Mouse (Mus musculus): ENCODE data around the gene Cic. TPM values are rescaled to one million over a fixed set of nuclear protein-coding genes. Genes with fewer than 3 reads are reported as not detected.

The Cic gene
- total and polyA plus RNA-seq, 2 experiments from 2014 or later, result 31.9 to 145 TPM

- Histone ChIP-seq H3K27me3 (ENCODE audit: insufficient read depth, low read length) (no peaks in the 10 kb centered on the region), H3K9ac (replicated peaks; ENCODE audit: low read length, poor library complexity, severe bottlenecking) (no peak overlapping the region), H3K27ac (ENCODE audit: low read depth, low read length) (no peak overlapping the region), H3K9me3 (ENCODE audit: low read length) (no peaks in the 10 kb centered on the region), H3K4me2 (ENCODE audit: low read depth, low read length, poor library complexity, severe bottlenecking) (no peak overlapping the region), H3K4me1 (ENCODE audit: insufficient read depth, low read length) (peaks cover 10% of the 10 kb centered on the region; the same call in 1 of the 2 replicates), H3K4me3 (ENCODE audit: low read depth, low read length) (no peak overlapping the region), H3K36me3 (ENCODE audit: insufficient read depth, low read length) (peaks cover 50% of the 10 kb centered on the region)
- no peak for TF ChIP-seq CTCF (IDR thresholded peaks at IDR 0.05)
- no peak for ATAC-seq (ENCODE audit: low FRiP score)
- DNase-seq (ENCODE audit: low spot score), result no peak
- 90% methylated on average over 2 of the region's 2 CpGs for WGBS
Observed at GRCm38 (mm10) chr7:25233061-25233460, 34.4 kb upstream of the Cic start.

GRCm38 (mm10) chr7:25235526-25235925 lies 32.0 kb upstream of the Cic start:
- DNase-seq (ENCODE audit: low spot score) (no peak), ATAC-seq (ENCODE audit: low FRiP score) (no peak)
- peaks cover 30% of the 10 kb centered on the region for H3K36me3 ChIP-seq (ENCODE audit: insufficient read depth, low read length)
- H3K9ac ChIP-seq (replicated peaks; ENCODE audit: low read length, poor library complexity, severe bottlenecking), result no peak overlapping the region
- H3K27me3 ChIP-seq (ENCODE audit: insufficient read depth, low read length), result no peaks in the 10 kb centered on the region
- H3K27ac ChIP-seq (ENCODE audit: low read depth, low read length), result no peak overlapping the region
- WGBS, result 93% methylated on average over 5 of the region's 5 CpGs
- no peak overlapping the region for H3K4me3 ChIP-seq (ENCODE audit: low read depth, low read length)
- H3K9me3 ChIP-seq (ENCODE audit: low read length), result no peaks in the 10 kb centered on the region
- TF ChIP-seq CTCF (IDR thresholded peaks at IDR 0.05), result no peak
- peaks cover 10% of the 10 kb centered on the region; the same call in 1 of the 2 replicates for H3K4me1 ChIP-seq (ENCODE audit: insufficient read depth, low read length)
- no peak overlapping the region for H3K4me2 ChIP-seq (ENCODE audit: low read depth, low read length, poor library complexity, severe bottlenecking)

- WGBS, result under 1% methylated on average over 71 of the region's 76 CpGs
- no peak for TF ChIP-seq CTCF (IDR thresholded peaks at IDR 0.05)
Observed at GRCm38 (mm10) chr7:25237249-25238014, 30.1 kb upstream of the Cic start, which contains the start of gene Gsk3a. TSS of gene Gsk3a (minus strand) at chr7:25237851.

GRCm38 (mm10) chr7:25238015-25238706 lies 29.3 kb upstream of the Cic start:
- Histone ChIP-seq H3K4me2 (ENCODE audit: low read depth, low read length, poor library complexity, severe bottlenecking) (peak overlapping the region; percentile 74), H3K4me1 (ENCODE audit: insufficient read depth, low read length) (peaks cover 10% of the 10 kb centered on the region; the same call in 1 of the 2 replicates), H3K9ac (replicated peaks; ENCODE audit: low read length, poor library complexity, severe bottlenecking) (peak overlapping the region; percentile 99; the same call in 1 of the 2 replicates), H3K27ac (ENCODE audit: low read depth, low read length) (peak overlapping the region; percentile 83), H3K9me3 (ENCODE audit: low read length) (no peaks in the 10 kb centered on the region), H3K4me3 (ENCODE audit: low read depth, low read length) (peak overlapping the region; percentile 96), H3K36me3 (ENCODE audit: insufficient read depth, low read length) (peaks cover 6% of the 10 kb centered on the region; the same call in 1 of the 2 replicates), H3K27me3 (ENCODE audit: insufficient read depth, low read length) (no peaks in the 10 kb centered on the region)
- ATAC-seq (ENCODE audit: low FRiP score), result peak; percentile 91
- WGBS, result under 1% methylated on average over 23 of the region's 23 CpGs
- DNase-seq (ENCODE audit: low spot score), result peak; percentile 99
- no peak for TF ChIP-seq CTCF (IDR thresholded peaks at IDR 0.05)

More at GRCm38 (mm10) chr7:25237249-25238014, 30.1 kb upstream of the Cic start, which contains the start of gene Gsk3a:
- H3K27me3 ChIP-seq (ENCODE audit: insufficient read depth, low read length), result no peaks in the 10 kb centered on the region
- peaks cover 10% of the 10 kb centered on the region; the same call in 1 of the 2 replicates for H3K4me1 ChIP-seq (ENCODE audit: insufficient read depth, low read length)
- peak; percentile 99 for DNase-seq (ENCODE audit: low spot score)
- H3K36me3 ChIP-seq (ENCODE audit: insufficient read depth, low read length), result peaks cover 13% of the 10 kb centered on the region; the same call in 1 of the 2 replicates
- peak within 1 kb of the TSS; percentile 96 for H3K4me3 ChIP-seq (ENCODE audit: low read depth, low read length)
- ATAC-seq (ENCODE audit: low FRiP score), result peak; percentile 89
- peak within 1 kb of the TSS; percentile 99 for H3K9ac ChIP-seq (replicated peaks; ENCODE audit: low read length, poor library complexity, severe bottlenecking)
- peak within 1 kb of the TSS; percentile 83 for H3K27ac ChIP-seq (ENCODE audit: low read depth, low read length)
- H3K9me3 ChIP-seq (ENCODE audit: low read length), result no peaks in the 10 kb centered on the region
- H3K4me2 ChIP-seq (ENCODE audit: low read depth, low read length, poor library complexity, severe bottlenecking), result peak within 1 kb of the TSS; percentile 74

GRCm38 (mm10) chr7:25238829-25239623 lies 28.5 kb upstream of the Cic start:
- Histone ChIP-seq H3K4me3 (ENCODE audit: low read depth, low read length) (peak overlapping the region; percentile 96), H3K9me3 (ENCODE audit: low read length) (no peaks in the 10 kb centered on the region), H3K27me3 (ENCODE audit: insufficient read depth, low read length) (no peaks in the 10 kb centered on the region), H3K36me3 (ENCODE audit: insufficient read depth, low read length) (peaks cover 3% of the 10 kb centered on the region; the same call in 1 of the 2 replicates), H3K4me2 (ENCODE audit: low read depth, low read length, poor library complexity, severe bottlenecking) (peak overlapping the region; percentile 74), H3K9ac (replicated peaks; ENCODE audit: low read length, poor library complexity, severe bottlenecking) (peak overlapping the region; percentile 19; the same call in 1 of the 2 replicates), H3K4me1 (ENCODE audit: insufficient read depth, low read length) (peaks cover 10% of the 10 kb centered on the region; the same call in 1 of the 2 replicates), H3K27ac (ENCODE audit: low read depth, low read length) (peak overlapping the region; percentile 83)
- peak; percentile 91 for TF ChIP-seq CTCF (IDR thresholded peaks at IDR 0.05)
- DNase-seq (ENCODE audit: low spot score) (peak; percentile 97), ATAC-seq (ENCODE audit: low FRiP score) (peak; percentile 62)
- 2% methylated on average over 30 of the region's 30 CpGs for WGBS
